Mouse (Mus musculus) forebrain, postnatal 0 days (tissue): ENCODE measurements at regions not wholly inside any gene's neighbourhood (a gene's known extent, or its start where the extent isn't known, plus 50 kb on each side); places are given as distances from the start of the nearest gene placed in this dataset.

Experiments
- ATAC-seq: fragments of 200-750 bp; cut with Nextera tagmentation; 2 replicates; pipeline ENCODE4 v1.8.0; 2017; ENCODE audit warnings: mild to moderate bottlenecking, moderate library complexity
- DNase-seq: peaks from one replicate; pipeline ENCODE4 v3.0.0-alpha.2; 2015
- H3K27ac ChIP-seq: fragments of 300-500 bp; sonication (generic); 2 replicates; pipeline ENCODE4 v1.5.1; 2014; ENCODE audit warnings: low read depth, mild to moderate bottlenecking, antibody characterized with exemption, low read length, moderate library complexity, mixed read lengths
- H3K27me3 ChIP-seq: fragments of 300-500 bp; sonication (generic); 2 replicates; pipeline ENCODE4 v1.6.1; 2014; ENCODE audit warnings: mild to moderate bottlenecking, low read length, mixed read lengths; ENCODE audit not compliant: insufficient read depth
- H3K36me3 ChIP-seq: fragments of 300-500 bp; sonication (generic); 2 replicates; pipeline ENCODE4 v1.6.1; 2014; ENCODE audit warnings: mild to moderate bottlenecking, moderate library complexity; ENCODE audit not compliant: insufficient read depth
- H3K4me1 ChIP-seq: fragments of 300-500 bp; sonication (generic); 2 replicates; pipeline ENCODE4 v1.6.1; 2014; ENCODE audit warnings: antibody characterized with exemption; ENCODE audit not compliant: insufficient read depth
- H3K4me2 ChIP-seq: fragments of 300-500 bp; sonication (generic); 2 replicates; pipeline ENCODE4 v1.6.1; 2014; ENCODE audit warnings: low read depth, mild to moderate bottlenecking, moderate library complexity
- H3K4me3 ChIP-seq: fragments of 300-500 bp; sonication (generic); 2 replicates; pipeline ENCODE4 v1.5.1; 2014; ENCODE audit warnings: low read depth, low read length, mixed read lengths
- H3K9ac ChIP-seq: fragments of 300-500 bp; sonication (generic); 2 replicates; pipeline ENCODE4 v1.6.1; 2014; ENCODE audit warnings: mild to moderate bottlenecking
- H3K9me3 ChIP-seq: fragments of 300-500 bp; sonication (generic); 2 replicates; pipeline ENCODE4 v1.6.1; 2016; ENCODE audit warnings: low read length
- CTCF ChIP-seq: sonication (generic); IDR thresholded peaks from 2 replicates; pipeline ENCODE4 v1.5.1; 2016; ENCODE audit warnings: antibody characterized with exemption, control low read depth, low read depth
- WGBS: fragments of 180-500 bp; shearing (Covaris S2); extraction: QIAGEN DNeasy Blood & Tissue Kit; methylation state at CpG from one replicate; pipeline ENCODE4 v1.1.7; 2014; 5-methylcytosine and 5-hydroxymethylcytosine counted together

GRCm38 (mm10) chr6:59498079-59498478 lies 72.0 kb upstream of the Gprin3 start:
- Histone ChIP-seq H3K9me3 (no peaks in the 10 kb centered on the region), H3K27me3 (no peaks in the 10 kb centered on the region), H3K9ac (no peak overlapping the region), H3K4me3 (no peak overlapping the region), H3K4me1 (no peaks in the 10 kb centered on the region), H3K4me2 (no peak overlapping the region), H3K27ac (no peak overlapping the region), H3K36me3 (no peaks in the 10 kb centered on the region)
- 35% methylated on average over 7 of the region's 7 CpGs for WGBS
- peak; percentile 81 for TF ChIP-seq CTCF
- ATAC-seq (peak; percentile 40; the same call in 1 of the 2 replicates), DNase-seq (peak; percentile 69)

- ATAC-seq (peak; percentile 97), DNase-seq (peak; percentile 75)
- no peak overlapping the region for H3K4me2 ChIP-seq
- WGBS: 45% methylated on average over 3 of the region's 3 CpGs
- H3K27ac ChIP-seq: no peak overlapping the region
- no peaks in the 10 kb centered on the region for H3K36me3 ChIP-seq
- H3K27me3 ChIP-seq: no peaks in the 10 kb centered on the region
- no peak overlapping the region for H3K4me3 ChIP-seq
- H3K4me1 ChIP-seq: 0 out of 2 replicates have a peak, but pooled peaks cover 3% of the 10 kb centered on the region
- H3K9me3 ChIP-seq: no peaks in the 10 kb centered on the region
- no peak overlapping the region for H3K9ac ChIP-seq
- no peak for TF ChIP-seq CTCF
These were observed 63.0 kb upstream of the Gprin3 start for GRCm38 (mm10) chr6:59489001-59489575.

- ATAC-seq (no peak), DNase-seq (no peak)
- Histone ChIP-seq H3K4me1 (0 out of 2 replicates have a peak, but pooled peaks cover 3% of the 10 kb centered on the region), H3K27me3 (no peaks in the 10 kb centered on the region), H3K9ac (no peak overlapping the region), H3K9me3 (no peaks in the 10 kb centered on the region), H3K27ac (0 out of 2 replicates have a peak overlapping the region, but pooled peaks have one; percentile 29), H3K4me3 (no peak overlapping the region), H3K36me3 (no peaks in the 10 kb centered on the region), H3K4me2 (no peak overlapping the region)
- TF ChIP-seq CTCF: no peak
- 79% methylated on average over 1 of the region's 1 CpGs for WGBS
These were observed 62.3 kb upstream of the Gprin3 start for GRCm38 (mm10) chr6:59488386-59488785.

- no peak overlapping the region for H3K27ac ChIP-seq
- ATAC-seq (no peak), DNase-seq (no peak)
- H3K4me1 ChIP-seq: no peaks in the 10 kb centered on the region
- H3K27me3 ChIP-seq: no peaks in the 10 kb centered on the region
- no peak overlapping the region for H3K4me2 ChIP-seq
- H3K36me3 ChIP-seq: no peaks in the 10 kb centered on the region
- WGBS: 96% methylated on average over 3 of the region's 3 CpGs
- no peak overlapping the region for H3K9ac ChIP-seq
- H3K9me3 ChIP-seq: no peaks in the 10 kb centered on the region
- TF ChIP-seq CTCF: no peak
- no peak overlapping the region for H3K4me3 ChIP-seq
These were observed 57.9 kb upstream of the Gprin3 start for GRCm38 (mm10) chr6:59484004-59484403.

- Histone ChIP-seq H3K4me2 (no peak overlapping the region), H3K27me3 (no peaks in the 10 kb centered on the region), H3K27ac (no peak overlapping the region), H3K9me3 (no peaks in the 10 kb centered on the region), H3K9ac (no peak overlapping the region), H3K36me3 (no peaks in the 10 kb centered on the region), H3K4me1 (no peaks in the 10 kb centered on the region), H3K4me3 (no peak overlapping the region)
- WGBS: 6% methylated on average over 3 of the region's 3 CpGs
- DNase-seq (peak; percentile 71), ATAC-seq (peak; percentile 76)
- peak; percentile 79 for TF ChIP-seq CTCF
These were observed 57.5 kb upstream of the Gprin3 start for GRCm38 (mm10) chr6:59483587-59483986.
